Mouse (Mus musculus) midbrain, embryonic 16.5 days (tissue): ENCODE results near the gene Kdm1a. TPM values are rescaled to one million over a fixed set of nuclear protein-coding genes. Genes with fewer than 3 reads are reported as not detected.

Source experiments
- microRNA-seq: library from miRNA; unstranded; fragments of <30 nt; microRNA quantifications from one replicate; pipeline ENCODE4, GENCODE M21; 2017
- polyA plus RNA-seq: library from polyadenylated mRNA; unstranded; fragments of >200 nt; fragmentation: Nextera tagmentation; extraction: Ambion mirVana; gene quantifications from 2 replicates; pipeline ENCODE4 v1.2.1, GENCODE M21; 2015

Gene Kdm1a
- polyA plus RNA-seq, 1 experiment from 2014 or later: 59.4 TPM

Small RNA genes within 50 kb of the gene (microRNA-seq; reads per million reads assigned to microRNA genes)
- not detected for gene Gm22180

Other genes starting within 250 kb of the Kdm1a start
- 2.8 TPM in 2 replicates for gene Htr1d, start 179.2 kb downstream of the Kdm1a start, polyA plus RNA-seq
- gene 6030445D17Rik, start 140.5 kb downstream of the Kdm1a start, polyA plus RNA-seq: 0.14 and 0.20 TPM in 2 replicates
- gene Luzp1, start 133.0 kb downstream of the Kdm1a start, polyA plus RNA-seq: 40.8 and 46.7 TPM in 2 replicates
- gene Tex46, start 7.7 kb upstream of the Kdm1a start, polyA plus RNA-seq: not detected in 2 replicates
- 0.06 and 0.08 TPM in 2 replicates for gene Lactbl1, start 19.9 kb upstream of the Kdm1a start, polyA plus RNA-seq
- 13.1 and 17.5 TPM in 2 replicates for gene Ephb2, start 233.3 kb upstream of the Kdm1a start, polyA plus RNA-seq